ENCODE assay signal across 11 mouse cellular contexts in the genomic region with DNA sequence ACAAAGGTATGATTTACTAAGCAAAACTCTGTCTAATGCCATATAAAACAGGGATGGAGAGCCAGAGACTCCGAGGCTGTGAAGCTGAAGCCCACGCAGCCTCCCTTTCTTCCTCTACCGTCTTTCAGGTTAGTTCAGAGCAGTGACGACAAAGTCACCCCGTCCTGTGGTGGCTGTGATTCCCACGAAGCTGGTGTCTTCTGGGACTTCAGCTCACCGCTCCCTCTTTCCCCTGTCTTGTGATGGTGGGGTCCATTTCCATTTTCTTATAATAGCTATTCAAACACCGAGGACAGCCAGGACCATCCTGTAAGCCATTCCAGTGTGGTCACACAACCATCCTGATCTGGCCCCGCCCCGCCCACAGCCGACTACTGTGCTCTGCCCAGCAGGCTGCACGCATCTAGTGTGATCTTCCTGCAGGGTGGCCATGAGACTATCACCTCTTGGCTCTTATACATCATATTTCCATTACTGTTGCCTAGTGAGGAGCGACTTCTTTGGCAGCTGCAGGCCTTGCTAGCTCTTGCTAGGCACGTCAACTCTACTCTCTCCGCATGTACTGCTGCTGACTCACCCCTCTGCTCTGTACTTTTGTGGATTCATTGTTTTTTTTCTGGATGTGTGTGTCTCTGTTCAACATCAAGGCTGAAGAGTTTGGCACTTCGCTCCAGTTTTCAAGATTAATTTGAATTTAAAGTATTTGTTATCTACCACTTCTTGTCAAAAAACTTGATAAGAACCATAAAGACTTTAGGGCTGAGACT. TPM values are rescaled to one million over a fixed set of nuclear protein-coding genes. Genes with fewer than 3 reads are reported as not detected.
DNase-seq lines count a peak whose midpoint lies in the region; ATAC-seq and TF ChIP-seq lines count a peak whose summit lies in the region.
"Had no signal": no experiment of that assay in that cellular context is flagged by ENCODE, and none has a peak within 500 bp of the region (broad histone marks: within the 10 kb centered on the region; RNA-seq: fewer than 3 reads in every experiment).

No protein-coding gene starts in this region.

- no peak for DNase-seq in lung, postnatal 0 days (ENCODE audit: low spot score)
- no peak for DNase-seq in lung, postnatal 14 days
- peak; percentile 33 for DNase-seq in brain, adult 2 months (ENCODE audit: low read depth, low spot score)
- DNase-seq in stomach, postnatal 0 days (ENCODE audit: low spot score): no peak
- DNase-seq in kidney, adult 8-10 months: no peak
- DNase-seq in testis, postnatal 14 days (ENCODE audit: low spot score): no peak
- DNase-seq: thymus, adult 2 months had no signal

- peaks cover 10% of the 10 kb centered on the region; the same call in 1 of the 2 replicates for H3K36me3 ChIP-seq in lung, postnatal 0 days (ENCODE audit: insufficient read depth, low read length)
- H3K36me3 ChIP-seq in intestine, embryonic 16.5 days (ENCODE audit: control insufficient read depth, insufficient read depth, low read length): peaks cover 5% of the 10 kb centered on the region; the same call in 1 of the 2 replicates
- H3K36me3 ChIP-seq in stomach, postnatal 0 days (ENCODE audit: control insufficient read depth, insufficient read depth, low read length): peaks cover 2% of the 10 kb centered on the region; the same call in 1 of the 2 replicates

- no peaks in the 10 kb centered on the region for H3K4me1 ChIP-seq in lung, postnatal 0 days (ENCODE audit: insufficient read depth, low read depth, low read length)
- H3K4me1 ChIP-seq in intestine, embryonic 16.5 days (ENCODE audit: control insufficient read depth, insufficient read depth, low read length): peaks cover 3% of the 10 kb centered on the region; the same call in 1 of the 2 replicates
- no peaks in the 10 kb centered on the region for H3K4me1 ChIP-seq in stomach, postnatal 0 days (replicated peaks; ENCODE audit: control insufficient read depth, insufficient read depth)
- H3K4me1 ChIP-seq: neural tube, embryonic 13.5 days had no signal

- H3K27me3 ChIP-seq in lung, postnatal 0 days (replicated peaks; ENCODE audit: insufficient read depth, low read length): no peaks in the 10 kb centered on the region
- H3K27me3 ChIP-seq in intestine, embryonic 16.5 days (replicated peaks; ENCODE audit: control insufficient read depth, insufficient read depth, low read length): no peaks in the 10 kb centered on the region
- H3K27me3 ChIP-seq in stomach, postnatal 0 days (ENCODE audit: control insufficient read depth, insufficient read depth, low read length): no peaks in the 10 kb centered on the region
- H3K27me3 ChIP-seq: neural tube, embryonic 13.5 days had no signal

- TF ChIP-seq CTCF in lung, postnatal 0 days (IDR thresholded peaks at IDR 0.05): no peak
- no peak for TF ChIP-seq CTCF in stomach, postnatal 0 days (IDR thresholded peaks at IDR 0.05; ENCODE audit: low read depth)

- TF ChIP-seq EP300 in lung, postnatal 0 days (IDR thresholded peaks at IDR 0.05): no peak
- no peak for TF ChIP-seq EP300 in stomach, postnatal 0 days (optimal IDR thresholded peaks at IDR 0.05)

- no peak overlapping the region for H3K4me3 ChIP-seq in lung, postnatal 0 days (ENCODE audit: low read depth, low read length)
- no peak overlapping the region for H3K4me3 ChIP-seq in intestine, embryonic 16.5 days (ENCODE audit: low read length)
- no peak overlapping the region for H3K4me3 ChIP-seq in stomach, postnatal 0 days (ENCODE audit: low read depth, low read length)
- H3K4me3 ChIP-seq: neural tube, embryonic 13.5 days had no signal

- ATAC-seq in lung, postnatal 0 days: 0 out of 2 replicates have a peak, but pooled peaks have one; percentile 35
- peak; percentile 75 for ATAC-seq in intestine, embryonic 16.5 days
- peak; percentile 61 for ATAC-seq in stomach, postnatal 0 days (ENCODE audit: low FRiP score, low TSS enrichment)
- ATAC-seq: forebrain, embryonic 14.5 days had no signal

- H3K9me3 ChIP-seq in lung, postnatal 0 days (ENCODE audit: low read length): no peaks in the 10 kb centered on the region
- H3K9me3 ChIP-seq in intestine, embryonic 16.5 days (ENCODE audit: control insufficient read depth, low read length): no peaks in the 10 kb centered on the region
- no peaks in the 10 kb centered on the region for H3K9me3 ChIP-seq in stomach, postnatal 0 days (ENCODE audit: control insufficient read depth, low read length)
- H3K9me3 ChIP-seq: neural tube, embryonic 13.5 days had no signal

- H3K27ac ChIP-seq in lung, postnatal 0 days (ENCODE audit: low read length): no peak overlapping the region
- H3K27ac ChIP-seq in intestine, embryonic 16.5 days (ENCODE audit: low read length): no peak overlapping the region
- H3K27ac ChIP-seq in stomach, postnatal 0 days (replicated peaks): no peak overlapping the region
- H3K27ac ChIP-seq: kidney, postnatal 0 days; neural tube, embryonic 13.5 days had no signal

- H3K4me2 ChIP-seq in lung, postnatal 0 days (replicated peaks; ENCODE audit: low read depth, low read length): no peak overlapping the region
- H3K4me2 ChIP-seq in intestine, embryonic 16.5 days (ENCODE audit: low read depth, low read length): no peak overlapping the region
- no peak overlapping the region for H3K4me2 ChIP-seq in stomach, postnatal 0 days (replicated peaks; ENCODE audit: low read depth)
- H3K4me2 ChIP-seq: neural tube, embryonic 13.5 days had no signal

- 78% methylated on average over 16 of the region's 16 CpGs for WGBS in lung, postnatal 0 days
- 77% methylated on average over 16 of the region's 16 CpGs for WGBS in intestine, embryonic 16.5 days
- WGBS in stomach, postnatal 0 days: 70% methylated on average over 16 of the region's 16 CpGs

- no peak overlapping the region for H3K9ac ChIP-seq in lung, postnatal 0 days (replicated peaks; ENCODE audit: low read depth)
- H3K9ac ChIP-seq in intestine, embryonic 16.5 days (ENCODE audit: low read depth, low read length): no peak overlapping the region
- H3K9ac ChIP-seq in stomach, postnatal 0 days (ENCODE audit: low read length): no peak overlapping the region
- H3K9ac ChIP-seq: neural tube, embryonic 13.5 days had no signal

RNA-seq across cellular contexts. Expression of gene Nfkb1, which starts 50.3 kb away (rescaled TPM):
- polyA plus RNA-seq in lung, postnatal 0 days (2015; fragmentation: Nextera tagmentation; extraction: Ambion mirVana): 35.9 and 40.5 TPM in 2 replicates
- 13.7 and 14.3 TPM in 2 replicates for polyA plus RNA-seq in intestine, embryonic 16.5 days (2015; fragmentation: Nextera tagmentation; extraction: Ambion mirVana)
- polyA plus RNA-seq in stomach, postnatal 0 days (2015; fragmentation: Nextera tagmentation; extraction: Ambion mirVana): 13.7 and 16.7 TPM in 2 replicates
